Mouse (Mus musculus) cortical plate, adult 2 months (tissue): Measurements from ENCODE around the gene Rassf8.

Experiments
- CTCF ChIP-seq: fragments of 200-500 bp; IDR thresholded peaks from 2 replicates; pipeline ENCODE4 v1.5.1; 2011; ENCODE audit warnings: mild to moderate bottlenecking, control low read depth, low read length; ENCODE audit not compliant: insufficient read depth; ENCODE audit errors: extremely low read depth
- POLR2A ChIP-seq: fragments of 200-500 bp; IDR thresholded peaks from 2 replicates; pipeline ENCODE4 v1.6.1; 2011; ENCODE audit warnings: mild to moderate bottlenecking, low read length, control low read depth; ENCODE audit not compliant: insufficient read depth; ENCODE audit errors: extremely low read depth

DNA sequence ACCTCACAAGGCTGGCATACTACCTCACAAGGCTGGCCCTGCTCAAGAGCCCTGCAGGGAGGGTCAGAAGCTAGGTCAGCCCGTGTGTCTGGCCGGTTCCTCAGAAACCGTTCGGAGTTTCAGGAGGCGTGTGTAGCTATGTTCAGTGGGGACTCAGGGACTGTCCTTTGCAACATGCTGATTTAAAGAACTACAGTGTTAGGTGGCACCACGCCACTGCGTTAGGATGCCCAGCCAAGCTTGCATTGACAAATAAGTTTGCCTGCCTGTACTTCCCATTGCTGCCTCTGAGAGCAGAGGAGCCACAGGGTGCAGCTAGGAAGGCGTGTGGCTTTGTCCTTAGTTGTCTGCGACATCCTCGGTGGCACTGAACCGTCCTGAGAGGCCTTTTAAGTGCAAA, 23.3 kb downstream of the Rassf8 start:
- TF ChIP-seq POLR2A (no peak), CTCF (no peak)
